Mouse (Mus musculus) hindbrain, embryonic 14.5 days (tissue): ENCODE results near the gene Speer4c. TPM values are rescaled to one million over a fixed set of nuclear protein-coding genes. Genes with fewer than 3 reads are reported as not detected.

ENCODE experiments used
- polyA plus RNA-seq: library from polyadenylated mRNA; unstranded; fragments of >200 nt; fragmentation: Nextera tagmentation; extraction: Ambion mirVana; gene quantifications from 2 replicates; pipeline ENCODE4 v1.2.1, GENCODE M21; 2014

The Speer4c gene
- polyA plus RNA-seq, 1 experiment from 2014 or later: not detected

Other genes starting within 250 kb of the Speer4c start
- not detected in 2 replicates for gene Gm21149, start 237.7 kb downstream of the Speer4c start, polyA plus RNA-seq
- gene Gm21190, start 185.0 kb downstream of the Speer4c start, polyA plus RNA-seq: not detected in 2 replicates
- not detected in 2 replicates for gene Gm21083, start 136.9 kb downstream of the Speer4c start, polyA plus RNA-seq
- not detected in 2 replicates for gene Speer4d, start 95.2 kb downstream of the Speer4c start, polyA plus RNA-seq
- gene 4930572O03Rik, start 57.2 kb downstream of the Speer4c start, polyA plus RNA-seq: not detected in 2 replicates
- gene Cacna2d1, start 220.4 kb upstream of the Speer4c start, polyA plus RNA-seq: 40.3 and 43.7 TPM in 2 replicates